Mouse (Mus musculus): ENCODE results near the gene Map4k1. TPM values are rescaled to one million over a fixed set of nuclear protein-coding genes. Genes with fewer than 3 reads are reported as not detected.
A peak's percentile ranks its signal among the peaks of the same experiment; 100 is the strongest.

The Map4k1 gene
- total RNA-seq, 2 experiments from 2014 or later: 0.25 to 0.33 TPM

GRCm38 (mm10) chr7:29043016-29043673, 61.3 kb downstream of the Map4k1 start:
- H3K27ac ChIP-seq: peak overlapping the region; percentile 73

GRCm38 (mm10) chr7:29043674-29044057, 61.8 kb downstream of the Map4k1 start:
- Histone ChIP-seq H3K4me3 (peak overlapping the region; percentile 50), H3K27ac (peak overlapping the region; percentile 73)
- TF ChIP-seq CTCF (IDR thresholded peaks at IDR 0.05): no peak
- no peak for DNase-seq
- intact Hi-C loops (cut with DNase I): no loop called here

More at GRCm38 (mm10) chr7:29043016-29043673, 61.3 kb downstream of the Map4k1 start:
- no peak for TF ChIP-seq CTCF (IDR thresholded peaks at IDR 0.05)
- peak; percentile 86 for DNase-seq
- peak overlapping the region; percentile 50 for H3K4me3 ChIP-seq
- intact Hi-C loops (cut with DNase I): no loop called here

GRCm38 (mm10) chr7:29044302-29044701, 62.5 kb downstream of the Map4k1 start:
- H3K27ac ChIP-seq: peak overlapping the region; percentile 73
- no peak overlapping the region for H3K4me3 ChIP-seq
- intact Hi-C loops (cut with DNase I): no loop called here
- no peak for TF ChIP-seq CTCF (IDR thresholded peaks at IDR 0.05)
- no peak for DNase-seq

- Histone ChIP-seq H3K4me3 (no peak overlapping the region), H3K27ac (no peak overlapping the region; the same call in 1 of the 2 replicates)
- DNase-seq: no peak
- no peak for TF ChIP-seq CTCF (IDR thresholded peaks at IDR 0.05)
- intact Hi-C loops (cut with DNase I): no loop called here
These were observed 64.7 kb downstream of the Map4k1 start for GRCm38 (mm10) chr7:29046533-29046932.

- TF ChIP-seq CTCF (IDR thresholded peaks at IDR 0.05): peak; percentile 58
- DNase-seq: no peak
- no peak overlapping the region for H3K27ac ChIP-seq
- intact Hi-C loops (cut with DNase I): no loop called here
- no peak overlapping the region for H3K4me3 ChIP-seq
These were observed 66.2 kb downstream of the Map4k1 start for GRCm38 (mm10) chr7:29048070-29048469.

GRCm38 (mm10) chr7:29048615-29049014, 66.8 kb downstream of the Map4k1 start:
- no peak for TF ChIP-seq CTCF (IDR thresholded peaks at IDR 0.05)
- DNase-seq: no peak
- Histone ChIP-seq H3K4me3 (no peak overlapping the region), H3K27ac (no peak overlapping the region)
- intact Hi-C loops (cut with DNase I): no loop called here

GRCm38 (mm10) chr7:29050797-29051196, 68.9 kb downstream of the Map4k1 start:
- peak; percentile 69 for TF ChIP-seq CTCF (IDR thresholded peaks at IDR 0.05)
- intact Hi-C loops (cut with DNase I): no loop called here
- no peak for DNase-seq

GRCm38 (mm10) chr7:29052821-29053220, 71.0 kb downstream of the Map4k1 start:
- intact Hi-C loops (cut with DNase I): no loop called here
- H3K27ac ChIP-seq: no peak overlapping the region
- no peak for TF ChIP-seq CTCF (IDR thresholded peaks at IDR 0.05)
- H3K4me3 ChIP-seq: no peak overlapping the region
- no peak for DNase-seq

More at GRCm38 (mm10) chr7:29050797-29051196, 68.9 kb downstream of the Map4k1 start:
- Histone ChIP-seq H3K4me3 (no peak overlapping the region), H3K27ac (no peak overlapping the region)

Small RNAs within 50 kb of the gene (microRNA-seq; reads per million reads assigned to microRNA genes)
- not detected for gene Gm44408

Other genes with a start within 250 kb of the Map4k1 start
- gene Mrps12, start 240.2 kb upstream of the Map4k1 start, total RNA-seq (2021): 10 to 100 TPM; 36.0 to 41.0 TPM
- 10 to 100 TPM; 11.7 to 14.7 TPM for gene Sars2, start 240.1 kb upstream of the Map4k1 start, total RNA-seq (2021)
- not detected for gene Ccer2, start 225.9 kb upstream of the Map4k1 start, total RNA-seq (2021)
- gene Sirt2, start 215.3 kb upstream of the Map4k1 start, total RNA-seq (2021): 10 to 100 TPM; 91.0 to 92.5 TPM
- 10 to 100 TPM; 27.1 to 31.3 TPM for gene Nfkbib, start 214.5 kb upstream of the Map4k1 start, total RNA-seq (2021)
- gene Rinl, start 193.1 kb upstream of the Map4k1 start, total RNA-seq (2021): under 1 TPM; 0.71 to 0.89 TPM
- gene Hnrnpl, start 173.5 kb upstream of the Map4k1 start, total RNA-seq (2021): 100 to 1,000 TPM; 131 to 143 TPM
- 100 to 1,000 TPM; 173 to 338 TPM for gene Ech1, start 156.8 kb upstream of the Map4k1 start, total RNA-seq (2021)
- 1 to 10 TPM; 2.6 to 7.3 TPM for gene Lgals4, start 148.2 kb upstream of the Map4k1 start, total RNA-seq (2021)
- gene Lgals7, start 118.2 kb upstream of the Map4k1 start, total RNA-seq (2021): not detected
- under 1 TPM; 0.15 to 0.28 TPM for gene Capn12, start 100.6 kb upstream of the Map4k1 start, total RNA-seq (2021)
- 10 to 100 TPM; 27.1 to 40.2 TPM for gene Actn4, start 19.7 kb upstream of the Map4k1 start, total RNA-seq (2021)
- 100 to 1,000 TPM; 122 to 141 TPM for gene Eif3k, start 186 bp upstream of the Map4k1 start, total RNA-seq (2021)
- gene Ryr1, start 143.1 kb downstream of the Map4k1 start, total RNA-seq (2021): 1,000 to 10,000 TPM; 1,499 to 2,077 TPM
- gene Rasgrp4, start 152.8 kb downstream of the Map4k1 start, total RNA-seq (2021): under 1 TPM; 0.61 to 0.84 TPM
- 10 to 100 TPM; 10.2 to 11.5 TPM for gene Fam98c, start 174.2 kb downstream of the Map4k1 start, total RNA-seq (2021)
- gene Ggn, start 188.2 kb downstream of the Map4k1 start, total RNA-seq (2021): under 1 TPM; 0.14 to 0.20 TPM
- gene Spred3, start 188.4 kb downstream of the Map4k1 start, total RNA-seq (2021): 1 to 10 TPM; 1.0 to 1.6 TPM
- gene Psmd8, start 198.7 kb downstream of the Map4k1 start, total RNA-seq (2021): 100 to 1,000 TPM; 142 to 228 TPM
- gene Catsperg1, start 232.0 kb downstream of the Map4k1 start, total RNA-seq (2021): under 1 TPM; 0.08 to 0.23 TPM

Data from gastrocnemius, adult 2 months (tissue).